Mouse (Mus musculus) CH12.LX (cell line): Measurements from ENCODE around the gene Hist1h3e.

Source experiments
- CTCF ChIP-seq, 2 experiments: IDR thresholded peaks in 1 of 2; conservative IDR thresholded peaks in 1 of 2; 2 replicates each; pipeline ENCODE4 v1.5.1; 2011 to 2012; ENCODE audit warnings: low read depth in 2 of 2, low read length in 2 of 2, improper control_type of control experiment in 1 of 2, inconsistent platforms in 1 of 2, mild to moderate bottlenecking in 1 of 2, moderate library complexity in 1 of 2
- ELF1 ChIP-seq: IDR thresholded peaks from 2 replicates; pipeline ENCODE4 v1.6.1; 2014; ENCODE audit warnings: low read depth, mild to moderate bottlenecking, inconsistent platforms, low read length, improper control_type of control experiment
- EP300 ChIP-seq: IDR thresholded peaks from 2 replicates; pipeline ENCODE4 v1.6.1; 2011; ENCODE audit warnings: low read length, improper control_type of control experiment
- GABPA ChIP-seq: IDR thresholded peaks from 2 replicates; pipeline ENCODE4 v1.6.1; 2012; ENCODE audit warnings: low read depth, low read length, improper control_type of control experiment, inconsistent platforms; ENCODE audit not compliant: insufficient replicate concordance
- KAT2A ChIP-seq: IDR thresholded peaks from 2 replicates; pipeline ENCODE4 v1.6.1; 2012; ENCODE audit warnings: low read length, improper control_type of control experiment, inconsistent platforms; ENCODE audit not compliant: insufficient replicate concordance
- MEF2A ChIP-seq: IDR thresholded peaks from 2 replicates; pipeline ENCODE4 v1.6.1; 2014; ENCODE audit warnings: low read depth, mild to moderate bottlenecking, inconsistent platforms, low read length, improper control_type of control experiment, borderline replicate concordance
- MXI1 ChIP-seq: IDR thresholded peaks from 2 replicates; pipeline ENCODE4 v1.6.1; 2011; ENCODE audit warnings: mild to moderate bottlenecking, low read depth, low read length, improper control_type of control experiment
- POLR2A ChIP-seq: IDR thresholded peaks from 2 replicates; pipeline ENCODE4 v1.6.1; 2011; ENCODE audit warnings: low read depth, mild to moderate bottlenecking, improper control_type of control experiment, low read length
- SMC3 ChIP-seq: IDR thresholded peaks from 2 replicates; pipeline ENCODE4 v1.6.1; 2011; ENCODE audit warnings: low read depth, low read length, improper control_type of control experiment
- TCF12 ChIP-seq: IDR thresholded peaks from 2 replicates; pipeline ENCODE4 v1.6.1; 2014; ENCODE audit warnings: low read depth, mild to moderate bottlenecking, inconsistent platforms, low read length, improper control_type of control experiment
- USF1 ChIP-seq: IDR thresholded peaks from 2 replicates; pipeline ENCODE4 v1.6.1; 2014; ENCODE audit warnings: low read depth, mild to moderate bottlenecking, inconsistent platforms, low read length, improper control_type of control experiment
- ZC3H11A ChIP-seq: IDR thresholded peaks from 2 replicates; pipeline ENCODE4 v1.6.1; 2012; ENCODE audit warnings: low read depth, mild to moderate bottlenecking, inconsistent platforms, low read length, improper control_type of control experiment
- ZKSCAN1 ChIP-seq: IDR thresholded peaks from 2 replicates; pipeline ENCODE4 v1.6.1; 2012; ENCODE audit warnings: low read depth, inconsistent platforms, low read length, improper control_type of control experiment, borderline replicate concordance

DNA sequence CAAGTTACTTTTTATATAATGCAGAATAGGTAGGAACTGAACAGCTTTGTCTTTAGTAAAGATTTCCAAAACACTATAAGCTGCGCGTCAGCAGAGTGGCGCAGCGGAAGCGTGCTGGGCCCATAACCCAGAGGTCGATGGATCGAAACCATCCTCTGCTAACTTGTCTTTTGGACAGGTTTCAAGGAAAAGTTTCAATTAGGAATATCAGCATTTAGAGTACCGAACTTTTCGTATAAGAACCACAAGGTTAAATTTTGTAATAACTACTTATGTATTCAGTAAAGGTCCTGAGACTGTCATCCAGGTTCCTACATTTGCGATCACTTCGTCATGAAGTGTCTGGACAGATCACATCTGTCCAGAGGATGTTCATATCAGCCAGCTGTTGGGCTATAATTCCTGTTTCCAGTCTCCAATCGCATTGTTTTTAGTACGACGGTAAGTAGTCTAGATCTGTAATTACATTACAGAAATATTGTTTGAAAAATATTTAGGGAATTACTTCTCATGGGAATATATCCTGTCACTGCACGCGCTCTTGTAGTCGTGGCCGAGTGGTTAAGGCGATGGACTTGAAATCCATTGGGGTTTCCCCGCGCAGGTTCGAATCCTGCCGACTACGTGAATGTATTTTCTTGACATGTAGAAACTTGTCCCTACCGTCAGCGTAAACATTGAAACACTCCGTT is 44.4 kb downstream of the Hist1h3e start:
- TF ChIP-seq KAT2A, result peak; percentile 65; the same call in 1 of the 2 replicates
- no peak for TF ChIP-seq CTCF (conservative IDR thresholded peaks at IDR 0.05 in 1 of 2, IDR thresholded peaks at IDR 0.05 in 1 of 2; ENCODE audit: low read depth in 2 of 2, low read length in 2 of 2)
- TF ChIP-seq USF1, result no peak
- TF ChIP-seq EP300, result no peak
- 0 out of 2 replicates have a peak, but pooled peaks have one; percentile 8 for TF ChIP-seq MXI1
- TF ChIP-seq MEF2A, result no peak; the same call in 1 of the 2 replicates
- no peak for TF ChIP-seq ZC3H11A
- no peak for TF ChIP-seq TCF12
- peak; percentile 90 for TF ChIP-seq ELF1
- TF ChIP-seq POLR2A, result no peak
- TF ChIP-seq GABPA, result no peak
- no peak for TF ChIP-seq SMC3
- TF ChIP-seq ZKSCAN1, result no peak
